Mouse (Mus musculus): ENCODE results near the gene Madcam1. TPM values are rescaled to one million over a fixed set of nuclear protein-coding genes. Genes with fewer than 3 reads are reported as not detected.

Madcam1 gene
- total RNA-seq, 2 experiments from 2014 or later, result 0.24 to 0.60 TPM

DNA sequence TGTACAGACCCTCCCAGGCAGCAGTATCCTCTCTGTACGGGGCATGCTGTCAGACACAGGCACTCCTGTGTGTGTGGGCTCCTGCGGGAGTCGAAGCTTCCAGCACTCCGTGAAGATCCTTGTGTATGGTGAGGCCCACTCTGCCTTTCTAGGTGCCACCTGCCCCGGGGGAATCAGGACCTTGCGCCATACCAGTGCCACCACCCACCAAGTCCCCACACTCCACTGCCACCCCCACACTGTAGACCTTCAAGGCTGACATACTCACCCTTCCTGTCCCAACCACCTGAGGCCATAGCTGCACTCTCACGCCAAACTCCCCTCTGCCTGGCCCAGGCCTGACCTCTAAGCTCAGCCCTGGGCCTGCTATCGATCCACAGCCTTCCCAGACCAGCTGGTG lies 692 bp downstream of the Madcam1 start:
- no peak for DNase-seq
- intact Hi-C loops (cut with DNase I), result loop anchor here (1.0 kb wide), 1 partner anchor 70 kb away; no protein-coding TSS in a partner anchor

- intact Hi-C loops (cut with DNase I), result no loop called here
- no peak for DNase-seq
Observed at GRCm38 (mm10) chr10:79666493-79666892, 2.1 kb downstream of the Madcam1 start.

DNA sequence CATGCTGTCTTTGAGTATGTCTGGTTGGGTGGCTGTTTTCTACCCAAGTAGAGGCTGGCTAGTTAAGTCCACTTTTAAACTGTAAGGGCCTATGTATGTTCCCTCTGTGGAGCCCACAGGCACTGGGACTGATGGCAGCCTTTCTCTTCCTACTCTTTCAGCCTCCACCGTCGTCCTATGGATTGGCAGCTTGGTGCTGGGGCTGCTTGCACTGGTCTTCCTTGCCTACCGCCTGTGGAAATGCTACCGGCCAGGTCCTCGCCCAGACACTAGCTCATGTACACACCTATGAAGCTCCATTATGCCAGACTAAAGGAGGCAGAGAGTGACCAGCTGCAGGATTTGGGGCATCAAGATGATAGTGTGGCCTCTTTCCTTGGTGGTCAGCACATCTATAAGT lies 3.7 kb downstream of the Madcam1 start:
- intact Hi-C loops (cut with DNase I), result no loop called here
- DNase-seq, result no peak

GRCm38 (mm10) chr10:79668771-79669575 lies 4.6 kb downstream of the Madcam1 start, which contains the start of gene Tpgs1:
TSS of gene Tpgs1 (plus strand) at chr10:79669369.
- DNase-seq, result peak; percentile 93
- intact Hi-C loops (cut with DNase I), result no loop called here

- intact Hi-C loops (cut with DNase I), result no loop called here
- peak; percentile 78 to 79 for DNase-seq
Observed at GRCm38 (mm10) chr10:79669576-79670057, 5.3 kb downstream of the Madcam1 start.

GRCm38 (mm10) chr10:79670071-79670888 lies 5.9 kb downstream of the Madcam1 start:
- DNase-seq, result no peak
- intact Hi-C loops (cut with DNase I), result no loop called here

- no peak for DNase-seq
- intact Hi-C loops (cut with DNase I), result no loop called here
Observed at GRCm38 (mm10) chr10:79671396-79672087, 7.2 kb downstream of the Madcam1 start.

- DNase-seq, result no peak
- intact Hi-C loops (cut with DNase I), result no loop called here
Observed at GRCm38 (mm10) chr10:79672088-79672455, 7.7 kb downstream of the Madcam1 start.

- DNase-seq, result no peak
Observed at GRCm38 (mm10) chr10:79673054-79673453, 8.7 kb downstream of the Madcam1 start.

DNA sequence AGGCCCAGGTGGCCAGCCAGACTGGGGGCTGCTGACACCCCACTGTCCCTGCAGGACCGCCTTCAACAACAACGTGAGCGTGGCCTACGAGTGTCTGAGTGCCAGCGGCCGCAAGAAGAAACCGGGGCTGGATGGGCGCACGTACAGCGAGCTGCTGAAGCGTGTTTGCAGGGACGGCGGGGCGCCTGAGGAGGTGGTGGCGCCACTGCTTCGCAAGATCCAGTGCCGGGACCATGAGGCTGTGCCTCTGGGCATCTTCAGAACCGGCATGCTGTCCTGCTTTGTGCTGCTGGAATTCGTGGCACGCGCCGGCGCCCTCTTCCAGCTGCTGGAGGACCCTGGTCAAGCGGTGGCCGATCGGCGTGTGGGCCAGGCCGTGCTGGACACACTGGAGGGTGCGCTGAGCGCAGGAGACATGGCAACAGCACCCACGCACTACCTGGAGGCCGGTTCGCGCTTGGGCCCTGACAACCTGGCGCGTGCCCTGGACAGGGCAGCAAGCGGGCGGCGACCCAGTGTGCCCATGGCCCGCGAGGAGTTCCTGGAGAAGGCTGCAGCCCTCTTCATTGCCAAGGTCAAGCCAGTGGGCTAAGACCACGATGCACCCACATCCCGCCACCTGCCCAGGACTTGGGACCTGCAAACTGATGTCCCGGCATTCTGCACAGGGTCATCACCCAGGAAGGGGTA lies 11.1 kb downstream of the Madcam1 start:
- intact Hi-C loops (cut with DNase I), result no loop called here
- no peak for DNase-seq

More at GRCm38 (mm10) chr10:79673054-79673453, 8.7 kb downstream of the Madcam1 start:
- intact Hi-C loops (cut with DNase I), result no loop called here

DNA sequence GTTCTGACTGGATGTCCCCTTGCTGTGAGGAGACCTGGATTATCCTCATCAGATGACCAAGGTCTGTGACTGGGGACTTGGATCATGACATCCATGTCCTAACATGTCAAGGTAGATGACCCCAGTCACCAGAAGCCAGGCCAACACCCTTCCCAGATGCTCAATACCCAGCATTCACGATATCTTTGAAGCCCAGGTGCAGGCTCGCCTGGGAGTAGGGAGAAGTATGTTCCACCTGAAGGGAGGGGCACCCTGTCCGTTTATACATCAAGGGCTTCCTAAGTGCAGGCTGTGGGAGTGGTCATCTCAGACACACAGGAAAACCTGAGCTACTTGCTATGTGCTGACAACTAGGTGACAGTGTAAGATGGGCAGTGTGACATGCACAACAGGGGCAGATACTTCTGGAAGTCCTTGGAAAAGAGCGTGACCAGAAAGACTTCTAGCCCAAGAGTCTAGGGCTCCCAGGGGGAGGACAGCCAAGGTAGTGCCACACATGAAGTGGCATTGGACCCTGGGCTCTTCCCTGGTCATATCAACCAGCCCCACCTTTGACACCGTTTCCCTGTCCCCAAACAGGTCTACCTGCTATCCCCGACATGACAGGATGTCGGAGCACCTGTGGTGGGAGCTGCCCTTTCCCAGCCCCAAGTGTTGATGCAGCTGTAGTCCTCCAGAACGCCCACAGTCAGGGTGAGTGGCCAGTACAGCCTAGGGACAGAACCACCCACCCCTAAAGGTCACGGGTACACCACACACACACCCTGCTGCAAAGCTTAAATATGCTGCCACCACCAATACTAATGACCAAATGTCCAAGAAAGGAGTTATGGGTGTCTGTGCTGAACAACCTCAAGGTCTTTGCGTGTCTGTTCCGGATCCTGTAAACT lies 16.5 kb downstream of the Madcam1 start:
- DNase-seq, result peak in 1 of 2 experiments; percentile 32
- intact Hi-C loops (cut with DNase I), result no loop called here

- intact Hi-C loops (cut with DNase I), result no loop called here
- peak; percentile 99 to 100 for DNase-seq
Observed at GRCm38 (mm10) chr10:79681591-79682245, 17.4 kb downstream of the Madcam1 start, which contains the start of gene Cdc34. TSS of gene Cdc34 (plus strand) at chr10:79682195.

- DNase-seq, result no peak
- intact Hi-C loops (cut with DNase I), result no loop called here
Observed at GRCm38 (mm10) chr10:79682551-79682915, 18.2 kb downstream of the Madcam1 start.

GRCm38 (mm10) chr10:79682916-79683582 lies 18.7 kb downstream of the Madcam1 start:
- DNase-seq, result peak; percentile 82 to 83
- intact Hi-C loops (cut with DNase I), result no loop called here

GRCm38 (mm10) chr10:79683726-79684640 lies 19.6 kb downstream of the Madcam1 start:
- DNase-seq, result peak; percentile 75 to 82
- intact Hi-C loops (cut with DNase I), result no loop called here

GRCm38 (mm10) chr10:79684770-79685600 lies 20.6 kb downstream of the Madcam1 start:
- intact Hi-C loops (cut with DNase I), result no loop called here
- DNase-seq, result no peak
